Mouse (Mus musculus): ENCODE data around the gene St6galnac5. TPM values are rescaled to one million over a fixed set of nuclear protein-coding genes. Genes with fewer than 3 reads are reported as not detected.

St6galnac5 gene
- polyA plus RNA-seq, 1 experiment from 2014 or later, result 0.62 TPM

DNA sequence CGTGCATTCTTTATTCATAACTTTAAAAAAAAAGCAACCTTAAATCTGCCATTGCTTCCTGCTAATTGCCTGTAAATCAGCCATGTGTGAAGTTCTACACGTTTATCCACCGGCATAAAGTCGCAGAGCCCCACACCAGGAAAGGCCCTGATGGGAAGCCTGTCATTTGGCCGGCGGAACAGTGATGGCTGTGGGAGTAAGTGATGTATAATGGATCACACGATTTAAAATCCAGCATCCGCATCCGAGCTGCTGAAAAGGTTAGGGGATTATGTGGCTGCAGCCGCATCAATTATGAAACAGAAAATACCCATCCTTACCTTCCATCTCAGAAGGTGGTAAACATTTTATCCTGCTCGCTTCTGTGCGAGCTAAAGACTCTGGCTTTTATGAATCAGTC lies 110.0 kb downstream of the St6galnac5 start:
- no peaks in the 10 kb centered on the region for H3K9me3 ChIP-seq (ENCODE audit: control insufficient read depth, low read length)
- 86% methylated on average over 12 of the region's 12 CpGs for WGBS
- no peak for ATAC-seq (ENCODE audit: low read depth)
- H3K4me3 ChIP-seq (ENCODE audit: low read length), result no peak overlapping the region
- no peak overlapping the region for H3K4me2 ChIP-seq (ENCODE audit: low read depth, low read length)
- no peak overlapping the region for H3K27ac ChIP-seq (ENCODE audit: low read length)
- H3K36me3 ChIP-seq (ENCODE audit: control insufficient read depth, insufficient read depth, low read length), result no peaks in the 10 kb centered on the region
- H3K4me1 ChIP-seq (replicated peaks; ENCODE audit: control insufficient read depth, insufficient read depth, low read length), result no peaks in the 10 kb centered on the region
- no peak overlapping the region for H3K9ac ChIP-seq (ENCODE audit: low read length)
- no peaks in the 10 kb centered on the region for H3K27me3 ChIP-seq (ENCODE audit: control insufficient read depth, insufficient read depth, low read depth, low read length)

DNA sequence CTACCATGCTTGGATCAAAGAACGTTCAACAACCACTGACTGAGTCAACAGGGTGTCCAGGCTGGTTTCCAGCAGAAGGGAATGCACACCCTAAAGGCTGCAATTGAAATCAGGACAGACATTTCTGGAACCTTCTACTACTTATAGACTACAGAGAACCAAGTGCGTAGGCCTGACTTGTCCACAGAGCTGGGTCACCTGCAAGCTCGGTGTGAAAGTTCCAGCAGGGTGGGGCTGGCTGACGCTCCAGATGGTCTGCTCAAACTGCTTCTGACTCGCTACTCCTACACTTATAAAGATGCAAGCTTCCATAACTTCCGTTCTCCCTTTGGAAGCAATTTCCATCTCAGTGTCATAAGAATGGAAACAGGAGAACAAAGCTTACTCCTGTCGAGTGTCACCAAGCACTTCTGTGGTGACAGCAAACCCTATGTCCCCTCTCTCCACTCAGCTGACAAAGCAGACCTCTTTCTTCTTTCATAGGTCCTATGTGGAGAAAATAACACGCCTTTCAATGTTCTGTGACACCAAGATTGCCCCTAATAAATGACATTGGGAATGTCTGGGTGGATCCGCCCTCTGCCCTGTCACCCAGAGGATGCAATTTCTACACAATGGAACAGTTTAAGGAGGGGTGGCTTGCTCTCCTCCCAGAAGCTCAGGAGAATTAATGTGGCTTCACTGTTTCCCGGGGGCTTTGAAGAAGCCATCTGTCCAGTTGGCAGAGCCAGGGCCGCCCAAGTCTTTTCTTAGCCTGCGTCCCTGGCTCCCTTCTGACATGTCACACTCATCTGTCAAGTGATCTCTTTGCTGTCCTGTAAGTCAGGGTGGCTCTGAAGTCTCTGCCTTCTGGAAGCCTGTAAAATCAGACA lies 114.2 kb downstream of the St6galnac5 start:
- H3K27me3 ChIP-seq (ENCODE audit: control insufficient read depth, insufficient read depth, low read depth, low read length), result no peaks in the 10 kb centered on the region
- 78% methylated on average over 12 of the region's 12 CpGs for WGBS
- H3K4me3 ChIP-seq (ENCODE audit: low read length), result no peak overlapping the region
- no peaks in the 10 kb centered on the region for H3K4me1 ChIP-seq (replicated peaks; ENCODE audit: control insufficient read depth, insufficient read depth, low read length)
- no peaks in the 10 kb centered on the region for H3K36me3 ChIP-seq (ENCODE audit: control insufficient read depth, insufficient read depth, low read length)
- H3K4me2 ChIP-seq (ENCODE audit: low read depth, low read length), result no peak overlapping the region
- no peak overlapping the region for H3K27ac ChIP-seq (ENCODE audit: low read length)
- no peaks in the 10 kb centered on the region for H3K9me3 ChIP-seq (ENCODE audit: control insufficient read depth, low read length)
- H3K9ac ChIP-seq (ENCODE audit: low read length), result no peak overlapping the region
- no peak for ATAC-seq (ENCODE audit: low read depth)

DNA sequence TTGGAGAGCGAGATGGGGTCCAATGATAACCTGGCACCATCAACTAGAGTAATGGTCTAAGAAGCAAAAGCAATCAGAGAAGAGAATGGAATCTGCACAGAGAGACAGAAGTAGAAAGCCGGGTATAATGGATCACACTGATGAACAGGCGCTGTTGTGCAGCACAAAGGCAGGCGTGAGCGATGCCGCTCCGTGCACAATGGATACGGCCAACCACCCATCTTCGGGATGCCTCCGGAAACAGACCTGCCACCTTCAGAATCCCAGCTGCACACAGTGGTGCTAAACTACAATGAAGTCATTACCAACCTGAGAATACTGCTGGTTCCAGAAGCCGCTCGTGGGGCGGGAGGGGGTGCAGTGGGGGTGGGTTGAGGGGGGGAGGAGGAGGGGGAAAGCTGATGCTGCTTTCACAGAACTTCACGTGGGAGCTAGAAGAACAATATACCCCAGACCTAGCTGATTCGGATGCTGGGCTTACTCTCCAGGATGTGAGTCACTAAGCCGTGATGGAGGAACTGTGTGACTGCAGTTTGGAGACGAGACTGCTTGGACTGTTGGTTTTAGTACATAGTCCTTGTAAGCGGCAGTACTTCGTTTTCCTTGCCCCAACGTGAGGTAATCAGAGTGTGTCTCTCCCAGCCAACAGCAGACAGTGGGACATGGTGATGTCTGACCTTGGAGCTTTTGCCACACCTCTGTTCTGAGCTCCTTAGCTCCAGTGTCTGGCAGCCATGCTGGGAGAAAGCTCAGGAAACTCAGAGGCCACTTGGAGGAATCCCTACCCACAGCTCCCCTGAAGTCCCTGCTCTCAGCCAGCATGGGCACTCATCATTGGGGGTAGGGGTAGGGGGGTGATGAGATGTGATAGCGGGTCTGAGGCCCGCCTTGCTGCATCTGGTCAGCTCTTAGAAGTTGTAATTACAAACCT lies 115.7 kb downstream of the St6galnac5 start:
- no peak overlapping the region for H3K9ac ChIP-seq (ENCODE audit: low read length)
- H3K4me1 ChIP-seq (replicated peaks; ENCODE audit: control insufficient read depth, insufficient read depth, low read length), result no peaks in the 10 kb centered on the region
- no peak overlapping the region for H3K4me2 ChIP-seq (ENCODE audit: low read depth, low read length)
- ATAC-seq (ENCODE audit: low read depth), result no peak
- no peaks in the 10 kb centered on the region for H3K27me3 ChIP-seq (ENCODE audit: control insufficient read depth, insufficient read depth, low read depth, low read length)
- no peak overlapping the region for H3K27ac ChIP-seq (ENCODE audit: low read length)
- no peaks in the 10 kb centered on the region for H3K36me3 ChIP-seq (ENCODE audit: control insufficient read depth, insufficient read depth, low read length)
- WGBS, result 81% methylated on average over 22 of the region's 22 CpGs
- no peaks in the 10 kb centered on the region for H3K9me3 ChIP-seq (ENCODE audit: control insufficient read depth, low read length)
- no peak overlapping the region for H3K4me3 ChIP-seq (ENCODE audit: low read length)

DNA sequence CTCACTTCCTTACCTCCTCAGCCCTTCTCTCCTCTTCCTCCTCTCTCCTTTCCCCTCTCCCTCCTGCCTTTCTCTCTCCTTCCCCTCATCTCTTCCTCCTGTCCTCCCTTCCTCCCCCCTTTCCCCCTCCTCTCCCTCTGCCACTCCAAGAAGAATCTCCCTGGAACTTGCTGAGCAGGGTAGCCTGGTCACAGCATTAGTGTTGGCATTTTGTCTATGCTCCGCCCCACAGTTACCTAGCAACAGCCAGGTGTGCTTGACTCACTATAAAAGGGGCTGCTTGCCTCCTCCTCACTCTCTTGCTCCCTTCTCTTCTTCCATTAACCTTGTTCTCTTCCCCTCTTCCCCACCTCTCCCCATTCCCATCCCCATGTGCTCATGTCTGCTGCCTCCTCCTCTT lies 120.1 kb downstream of the St6galnac5 start:
- Histone ChIP-seq H3K36me3 (ENCODE audit: control insufficient read depth, insufficient read depth, low read length) (no peaks in the 10 kb centered on the region), H3K4me1 (replicated peaks; ENCODE audit: control insufficient read depth, insufficient read depth, low read length) (no peaks in the 10 kb centered on the region), H3K9ac (ENCODE audit: low read length) (no peak overlapping the region), H3K4me3 (ENCODE audit: low read length) (no peak overlapping the region), H3K4me2 (ENCODE audit: low read depth, low read length) (no peak overlapping the region), H3K27me3 (ENCODE audit: control insufficient read depth, insufficient read depth, low read depth, low read length) (no peaks in the 10 kb centered on the region), H3K9me3 (ENCODE audit: control insufficient read depth, low read length) (no peaks in the 10 kb centered on the region), H3K27ac (ENCODE audit: low read length) (no peak overlapping the region)
- no peak; the same call in 1 of the 2 replicates for ATAC-seq (ENCODE audit: low read depth)
- 22% methylated on average over 1 of the region's 1 CpGs for WGBS

DNA sequence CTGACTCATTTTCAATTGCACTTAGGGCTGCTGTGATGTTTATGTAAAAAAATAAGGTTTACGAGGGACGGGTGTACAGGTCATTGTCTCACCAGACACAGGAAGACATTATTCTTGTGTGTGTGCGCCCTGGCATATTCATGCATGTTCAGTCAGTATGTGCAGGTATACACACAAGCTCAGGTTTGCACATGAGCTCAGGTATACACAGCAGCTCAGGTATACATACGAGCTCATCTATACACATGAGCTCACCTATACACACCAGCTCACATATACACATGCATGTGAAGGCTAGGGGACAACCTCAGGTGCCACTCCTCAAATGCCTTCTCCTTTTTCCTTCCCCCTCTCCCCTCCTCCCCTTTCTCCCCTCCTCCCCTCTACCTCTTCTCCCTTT lies 120.6 kb downstream of the St6galnac5 start:
- H3K4me3 ChIP-seq (ENCODE audit: low read length), result no peak overlapping the region

DNA sequence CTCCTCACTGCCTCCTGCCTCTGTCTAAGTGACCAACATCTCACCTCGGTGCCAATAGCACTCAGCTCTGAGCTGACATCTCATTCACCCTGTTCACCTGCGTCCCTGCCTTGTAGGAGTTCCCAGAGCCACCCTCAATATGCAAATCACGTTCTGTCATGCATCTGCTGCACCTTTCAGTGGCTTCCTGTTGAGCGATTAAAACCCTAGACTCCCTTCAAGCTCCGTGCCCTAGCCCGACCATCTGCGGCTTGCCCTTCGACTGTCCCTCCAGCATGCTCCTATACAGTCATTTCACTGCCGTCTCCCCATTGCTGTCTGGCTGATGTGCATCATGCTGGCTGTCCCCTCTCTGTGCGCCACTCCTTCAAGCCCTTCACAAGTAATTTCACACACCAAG lies 126.0 kb downstream of the St6galnac5 start:
- Histone ChIP-seq H3K4me2 (ENCODE audit: low read depth, low read length) (no peak overlapping the region), H3K27ac (ENCODE audit: low read length) (no peak overlapping the region), H3K27me3 (ENCODE audit: control insufficient read depth, insufficient read depth, low read depth, low read length) (no peaks in the 10 kb centered on the region), H3K9me3 (ENCODE audit: control insufficient read depth, low read length) (no peaks in the 10 kb centered on the region), H3K4me1 (replicated peaks; ENCODE audit: control insufficient read depth, insufficient read depth, low read length) (no peaks in the 10 kb centered on the region), H3K9ac (ENCODE audit: low read length) (no peak overlapping the region), H3K36me3 (ENCODE audit: control insufficient read depth, insufficient read depth, low read length) (no peaks in the 10 kb centered on the region), H3K4me3 (ENCODE audit: low read length) (no peak overlapping the region)
- ATAC-seq (ENCODE audit: low read depth), result no peak
- 63% methylated on average over 10 of the region's 10 CpGs for WGBS

More for the DNA sequence above, 120.6 kb downstream of the St6galnac5 start:
- ATAC-seq (ENCODE audit: low read depth), result no peak
- Histone ChIP-seq H3K4me2 (ENCODE audit: low read depth, low read length) (no peak overlapping the region), H3K27ac (ENCODE audit: low read length) (no peak overlapping the region), H3K36me3 (ENCODE audit: control insufficient read depth, insufficient read depth, low read length) (no peaks in the 10 kb centered on the region), H3K9me3 (ENCODE audit: control insufficient read depth, low read length) (no peaks in the 10 kb centered on the region), H3K27me3 (ENCODE audit: control insufficient read depth, insufficient read depth, low read depth, low read length) (no peaks in the 10 kb centered on the region), H3K4me1 (replicated peaks; ENCODE audit: control insufficient read depth, insufficient read depth, low read length) (no peaks in the 10 kb centered on the region), H3K9ac (ENCODE audit: low read length) (no peak overlapping the region)
- 50% methylated on average over 4 of the region's 4 CpGs for WGBS

DNA sequence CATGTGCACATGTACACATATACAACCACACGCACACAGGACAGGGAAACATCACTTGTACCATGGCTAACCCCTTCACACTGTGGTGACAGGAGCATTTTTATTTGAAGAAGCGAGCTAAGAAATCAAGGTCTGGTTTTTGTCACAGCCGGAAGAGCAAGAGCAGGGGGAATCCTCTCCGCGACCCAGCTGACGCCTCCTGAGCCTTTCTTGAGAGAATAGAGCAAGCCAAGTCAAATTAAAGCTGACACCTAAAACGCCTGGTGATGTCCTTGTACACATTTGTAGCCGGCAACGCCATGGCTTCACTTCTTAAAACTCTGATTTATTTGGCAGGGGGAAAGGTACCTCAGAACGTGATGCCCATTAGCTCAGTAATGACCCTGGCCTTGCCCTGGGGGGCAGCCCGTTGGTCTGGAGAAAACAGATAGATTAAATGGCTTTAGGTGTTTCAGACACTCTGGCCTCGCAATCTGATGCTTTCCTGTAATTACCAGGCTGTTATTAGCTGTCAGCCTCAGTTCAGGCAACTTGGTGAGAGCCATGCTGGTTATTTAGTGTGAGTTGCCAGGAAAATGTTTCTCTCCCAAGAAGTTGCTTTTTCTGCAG lies 126.9 kb downstream of the St6galnac5 start:
- Histone ChIP-seq H3K36me3 (ENCODE audit: control insufficient read depth, insufficient read depth, low read length) (no peaks in the 10 kb centered on the region), H3K9ac (ENCODE audit: low read length) (no peak overlapping the region), H3K4me3 (ENCODE audit: low read length) (no peak overlapping the region), H3K4me2 (ENCODE audit: low read depth, low read length) (no peak overlapping the region), H3K4me1 (replicated peaks; ENCODE audit: control insufficient read depth, insufficient read depth, low read length) (no peaks in the 10 kb centered on the region), H3K9me3 (ENCODE audit: control insufficient read depth, low read length) (no peaks in the 10 kb centered on the region), H3K27ac (ENCODE audit: low read length) (no peak overlapping the region), H3K27me3 (ENCODE audit: control insufficient read depth, insufficient read depth, low read depth, low read length) (no peaks in the 10 kb centered on the region)
- no peak for ATAC-seq (ENCODE audit: low read depth)
- WGBS, result 59% methylated on average over 12 of the region's 12 CpGs

DNA sequence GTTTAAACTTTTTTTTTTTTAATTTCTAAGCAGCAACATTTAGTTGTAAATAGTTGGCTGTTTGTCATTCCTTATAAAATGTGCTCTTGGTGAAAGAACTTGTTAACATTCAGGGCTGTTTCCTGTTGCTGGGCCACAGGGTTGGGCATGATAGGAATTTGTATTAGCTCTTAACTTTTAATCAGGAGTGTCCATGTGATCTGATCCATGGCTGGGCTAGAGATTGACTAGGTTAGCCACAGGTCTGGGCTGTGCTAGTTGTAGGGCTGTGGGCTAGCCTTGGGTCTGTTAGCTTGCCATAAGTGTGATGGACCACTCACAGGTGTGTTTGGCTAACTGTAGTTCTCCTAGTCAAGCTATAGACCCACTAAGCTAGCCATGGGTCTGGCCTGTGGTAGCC lies 138.1 kb downstream of the St6galnac5 start:
- H3K27ac ChIP-seq (ENCODE audit: low read length), result no peak overlapping the region
- no peak overlapping the region for H3K4me3 ChIP-seq (ENCODE audit: low read length)
- H3K4me2 ChIP-seq (ENCODE audit: low read depth, low read length), result no peak overlapping the region
- no peaks in the 10 kb centered on the region for H3K36me3 ChIP-seq (ENCODE audit: control insufficient read depth, insufficient read depth, low read length)
- no peak overlapping the region for H3K9ac ChIP-seq (ENCODE audit: low read length)
- no peak for ATAC-seq (ENCODE audit: low read depth)
- H3K27me3 ChIP-seq (ENCODE audit: control insufficient read depth, insufficient read depth, low read depth, low read length), result no peaks in the 10 kb centered on the region
- H3K4me1 ChIP-seq (replicated peaks; ENCODE audit: control insufficient read depth, insufficient read depth, low read length), result no peaks in the 10 kb centered on the region
- H3K9me3 ChIP-seq (ENCODE audit: control insufficient read depth, low read length), result no peaks in the 10 kb centered on the region

DNA sequence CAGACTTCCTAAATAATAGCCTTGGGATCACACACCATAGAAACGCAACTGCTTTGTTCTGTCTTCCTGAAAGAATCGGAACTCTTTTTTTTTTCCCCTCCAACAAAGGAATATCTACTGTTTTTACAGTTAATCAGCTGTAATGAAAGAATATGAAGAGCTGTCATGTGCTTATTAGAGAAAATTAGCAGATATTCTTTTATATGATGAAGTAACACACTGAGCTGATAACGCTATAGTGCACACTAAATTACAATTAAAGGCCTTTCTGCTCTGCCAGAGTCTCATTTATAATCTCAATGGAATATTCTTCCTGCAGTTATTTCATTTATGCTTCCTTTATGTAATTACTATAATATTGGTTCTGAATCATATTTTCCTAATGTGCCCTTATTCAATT lies 139.4 kb downstream of the St6galnac5 start:
- Histone ChIP-seq H3K9ac (ENCODE audit: low read length) (no peak overlapping the region), H3K27me3 (ENCODE audit: control insufficient read depth, insufficient read depth, low read depth, low read length) (no peaks in the 10 kb centered on the region), H3K36me3 (ENCODE audit: control insufficient read depth, insufficient read depth, low read length) (no peaks in the 10 kb centered on the region), H3K4me2 (ENCODE audit: low read depth, low read length) (no peak overlapping the region), H3K4me3 (ENCODE audit: low read length) (no peak overlapping the region), H3K4me1 (replicated peaks; ENCODE audit: control insufficient read depth, insufficient read depth, low read length) (no peaks in the 10 kb centered on the region), H3K27ac (ENCODE audit: low read length) (no peak overlapping the region), H3K9me3 (ENCODE audit: control insufficient read depth, low read length) (no peaks in the 10 kb centered on the region)
- WGBS, result 59% methylated on average over 3 of the region's 3 CpGs
- ATAC-seq (ENCODE audit: low read depth), result no peak

All from lung, embryonic 16.5 days (tissue).